Mouse (Mus musculus) spleen, postnatal 4 days (tissue): Measurements from ENCODE around the gene Zxdc.

Source experiments
- DNase-seq, 2 experiments: peaks; one replicate each; pipeline ENCODE4 v3.0.0; 2022; ENCODE audit warnings: low spot score in 2 of 2

The Zxdc gene

GRCm38 (mm10) chr6:90368976-90369724, at the start of gene Zxdc:
Gene Zxdc, plus strand, starts transcription at chr6:90369492.
- DNase-seq = peak; percentile 96 to 98

GRCm38 (mm10) chr6:90320429-90320828, 48.9 kb upstream of the Zxdc start:
- no peak for DNase-seq

GRCm38 (mm10) chr6:90321811-90322210, 47.5 kb upstream of the Zxdc start:
- DNase-seq = no peak

- no peak for DNase-seq
Observed at GRCm38 (mm10) chr6:90324026-90324425, 45.3 kb upstream of the Zxdc start.

GRCm38 (mm10) chr6:90324463-90324862, 44.8 kb upstream of the Zxdc start:
- no peak for DNase-seq

GRCm38 (mm10) chr6:90324991-90325390, 44.3 kb upstream of the Zxdc start, which contains the start of gene Chst13:
Gene Chst13, minus strand, starts transcription at chr6:90325185.
- no peak for DNase-seq

GRCm38 (mm10) chr6:90327670-90328069, 41.6 kb upstream of the Zxdc start:
- no peak for DNase-seq

- DNase-seq = no peak
Observed at GRCm38 (mm10) chr6:90329953-90330352, 39.3 kb upstream of the Zxdc start.

- DNase-seq = no peak
Observed at GRCm38 (mm10) chr6:90332561-90333425, 36.5 kb upstream of the Zxdc start, which contains the start of gene Uroc1. Gene Uroc1, plus strand, starts transcription at chr6:90333284.

GRCm38 (mm10) chr6:90334244-90334643, 35.0 kb upstream of the Zxdc start:
- DNase-seq = no peak

- no peak for DNase-seq
Observed at GRCm38 (mm10) chr6:90342343-90342742, 26.9 kb upstream of the Zxdc start.

- no peak for DNase-seq
Observed at GRCm38 (mm10) chr6:90347183-90347582, 22.1 kb upstream of the Zxdc start.

GRCm38 (mm10) chr6:90348500-90348899, 20.8 kb upstream of the Zxdc start:
- no peak for DNase-seq

- DNase-seq = no peak
Observed at GRCm38 (mm10) chr6:90350011-90350410, 19.3 kb upstream of the Zxdc start.

GRCm38 (mm10) chr6:90358142-90358541, 11.2 kb upstream of the Zxdc start:
- no peak for DNase-seq

- DNase-seq = no peak
Observed at GRCm38 (mm10) chr6:90359445-90359844, 9.8 kb upstream of the Zxdc start.

GRCm38 (mm10) chr6:90360024-90360781, 9.1 kb upstream of the Zxdc start:
- no peak for DNase-seq

- no peak for DNase-seq
Observed at GRCm38 (mm10) chr6:90360922-90361614, 8.2 kb upstream of the Zxdc start.

GRCm38 (mm10) chr6:90363301-90363700, 6.0 kb upstream of the Zxdc start:
- no peak for DNase-seq

GRCm38 (mm10) chr6:90369725-90370553, 647 bp downstream of the Zxdc start:
- peak; percentile 26 to 76 for DNase-seq
